Mouse (Mus musculus) adrenal gland, adult 10 weeks (tissue): Measurements from ENCODE around the gene Gm28363. TPM values are rescaled to one million over a fixed set of nuclear protein-coding genes. Genes with fewer than 3 reads are reported as not detected.

Experiments
- polyA plus RNA-seq: library from polyadenylated mRNA; stranded (reverse); fragments of 350-450 nt; fragmentation: Illumina TruSeq; extraction: RNeasy Lipid Tissue Mini Kit (QIAGEN cat#74804); gene quantifications from one replicate; pipeline ENCODE4 v1.2.3, GENCODE M21; 2014; ENCODE audit warnings: low read depth, low replicate concordance

Gene Gm28363
- not detected for polyA plus RNA-seq

GRCm38 (mm10) chr1:117696831-117697230, at the start of gene Gm28363:
TSS of gene Gm28363 (plus strand) at chr1:117697131.

Other genes starting within 250 kb of the Gm28363 start
- not detected for gene B020011L13Rik, start 84.0 kb downstream of the Gm28363 start, polyA plus RNA-seq
- not detected for gene Gm28360, start 132.9 kb downstream of the Gm28363 start, polyA plus RNA-seq
- not detected for gene Gm28168, start 230.9 kb downstream of the Gm28363 start, polyA plus RNA-seq